Mouse (Mus musculus) liver, embryonic 11.5 days (tissue): Measurements from ENCODE around the gene Nalcn. TPM values are rescaled to one million over a fixed set of nuclear protein-coding genes. Genes with fewer than 3 reads are reported as not detected.

ENCODE experiments used
- ATAC-seq: fragments of 200-750 bp; cut with Nextera tagmentation; replicated peaks from 2 replicates; pipeline ENCODE4 v1.8.0; 2017; ENCODE audit warnings: moderate number of reproducible peaks, mild to moderate bottlenecking, moderate TSS enrichment, moderate library complexity; ENCODE audit not compliant: low FRiP score
- DNase-seq: peaks from one replicate; pipeline ENCODE4 v3.0.0-alpha.2; 2017; ENCODE audit warnings: low spot score
- H3K27ac ChIP-seq: fragments of 300-500 bp; sonication (generic); 2 replicates; pipeline ENCODE4 v1.5.1; 2014; ENCODE audit warnings: mild to moderate bottlenecking, low read depth, low read length, control low read depth
- H3K27me3 ChIP-seq: fragments of 300-500 bp; sonication (generic); replicated peaks from 2 replicates; pipeline ENCODE4 v1.6.1; 2014; ENCODE audit warnings: low read length, mixed read lengths; ENCODE audit not compliant: control insufficient read depth, insufficient read depth
- H3K36me3 ChIP-seq: fragments of 300-500 bp; sonication (generic); 2 replicates; pipeline ENCODE4 v1.6.1; 2014; ENCODE audit warnings: mild to moderate bottlenecking, low read length, moderate library complexity, mixed read lengths; ENCODE audit not compliant: control insufficient read depth, insufficient read depth
- H3K4me1 ChIP-seq: fragments of 300-500 bp; sonication (generic); replicated peaks from 2 replicates; pipeline ENCODE4 v1.6.1; 2014; ENCODE audit warnings: low read length, mixed read lengths; ENCODE audit not compliant: control insufficient read depth, insufficient read depth
- H3K4me2 ChIP-seq: fragments of 300-500 bp; sonication (generic); 2 replicates; pipeline ENCODE4 v1.6.1; 2014; ENCODE audit warnings: mild to moderate bottlenecking, control low read depth, moderate library complexity
- H3K4me3 ChIP-seq: fragments of 300-500 bp; sonication (generic); 2 replicates; pipeline ENCODE4 v1.5.1; 2014; ENCODE audit warnings: low read depth, low read length, control low read depth
- H3K9ac ChIP-seq: fragments of 300-500 bp; sonication (generic); 2 replicates; pipeline ENCODE4 v1.6.1; 2014; ENCODE audit warnings: low read depth, low read length, control low read depth
- H3K9me3 ChIP-seq: fragments of 300-500 bp; sonication (generic); 2 replicates; pipeline ENCODE4 v1.6.1; 2016; ENCODE audit warnings: low read length, inconsistent platforms, mixed read lengths; ENCODE audit not compliant: control insufficient read depth
- WGBS: fragments of 180-500 bp; shearing (Covaris S2); extraction: QIAGEN DNeasy Blood & Tissue Kit; methylation state at CpG from one replicate; pipeline ENCODE4 v1.1.7; 2014; 5-methylcytosine and 5-hydroxymethylcytosine counted together
- polyA plus RNA-seq: library from polyadenylated mRNA; unstranded; fragments of >200 nt; fragmentation: Nextera tagmentation; extraction: Ambion mirVana; gene quantifications from 2 replicates; pipeline ENCODE4 v1.2.1, GENCODE M21; 2014

Gene Nalcn
- polyA plus RNA-seq, 1 experiment from 2014 or later = 0.07 TPM

DNA sequence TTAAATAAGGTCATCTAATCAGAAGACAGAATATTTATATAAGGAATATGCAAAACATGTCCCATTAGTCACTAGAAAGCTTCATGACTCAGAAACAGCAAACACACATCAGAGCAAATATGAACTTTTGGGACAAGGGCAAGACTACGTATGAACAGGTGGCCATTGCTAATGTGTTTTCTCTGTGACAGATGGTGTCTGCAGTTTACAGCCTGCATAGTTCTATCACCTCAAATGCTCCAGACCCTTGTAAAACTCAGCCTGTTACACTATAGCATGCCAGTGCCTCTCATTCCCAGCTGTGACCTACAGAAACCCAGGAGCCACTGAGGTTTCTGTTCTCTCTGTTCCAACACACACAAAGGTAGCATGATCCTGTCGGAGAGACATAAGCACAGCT lies 91.3 kb downstream of the Nalcn start:
- Histone ChIP-seq H3K4me1 (no peaks in the 10 kb centered on the region), H3K27ac (no peak overlapping the region), H3K4me3 (no peak overlapping the region), H3K4me2 (no peak overlapping the region), H3K27me3 (no peaks in the 10 kb centered on the region), H3K36me3 (no peaks in the 10 kb centered on the region), H3K9ac (no peak overlapping the region), H3K9me3 (no peaks in the 10 kb centered on the region)
- DNase-seq (no peak), ATAC-seq (no peak)
- 76% methylated on average over 2 of the region's 2 CpGs for WGBS

DNA sequence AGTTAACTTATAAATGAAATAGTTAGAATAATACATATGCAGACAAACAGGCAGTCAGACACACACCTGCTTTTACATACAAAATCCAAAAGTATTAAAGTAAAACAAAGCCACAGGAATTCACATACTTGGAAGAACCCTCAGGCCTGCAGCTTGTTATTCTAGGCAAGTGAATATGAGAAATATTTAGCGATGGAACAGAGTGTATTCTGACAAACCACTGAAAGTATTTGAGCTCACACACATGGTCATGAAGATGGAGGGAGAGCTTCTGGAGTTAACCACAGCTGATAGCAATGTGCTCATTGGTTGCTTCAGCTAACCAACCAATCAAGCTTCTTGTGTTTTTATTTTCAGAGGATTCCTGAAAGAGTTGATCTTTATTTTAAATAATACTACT lies 93.9 kb downstream of the Nalcn start:
- H3K36me3 ChIP-seq = no peaks in the 10 kb centered on the region
- H3K4me3 ChIP-seq = no peak overlapping the region
- ATAC-seq (no peak), DNase-seq (no peak)
- 76% methylated on average over 1 of the region's 1 CpGs for WGBS
- H3K9ac ChIP-seq = no peak overlapping the region
- no peaks in the 10 kb centered on the region for H3K4me1 ChIP-seq
- no peak overlapping the region for H3K4me2 ChIP-seq
- no peak overlapping the region for H3K27ac ChIP-seq
- no peaks in the 10 kb centered on the region for H3K9me3 ChIP-seq
- H3K27me3 ChIP-seq = no peaks in the 10 kb centered on the region

GRCm38 (mm10) chr14:123531271-123531670 lies 95.7 kb downstream of the Nalcn start:
- Histone ChIP-seq H3K4me3 (no peak overlapping the region), H3K27ac (no peak overlapping the region), H3K36me3 (no peaks in the 10 kb centered on the region), H3K9ac (no peak overlapping the region), H3K27me3 (no peaks in the 10 kb centered on the region), H3K4me2 (no peak overlapping the region), H3K9me3 (no peaks in the 10 kb centered on the region), H3K4me1 (no peaks in the 10 kb centered on the region)
- 26% methylated on average over 1 of the region's 1 CpGs for WGBS
- no peak for ATAC-seq
- no peak for DNase-seq

- Histone ChIP-seq H3K27me3 (no peaks in the 10 kb centered on the region), H3K9ac (no peak overlapping the region), H3K9me3 (no peaks in the 10 kb centered on the region), H3K36me3 (no peaks in the 10 kb centered on the region), H3K4me3 (no peak overlapping the region), H3K4me2 (no peak overlapping the region), H3K4me1 (no peaks in the 10 kb centered on the region), H3K27ac (no peak overlapping the region)
- no peak for DNase-seq
- no peak for ATAC-seq
Measured at GRCm38 (mm10) chr14:123529143-123529542, 97.8 kb downstream of the Nalcn start.

GRCm38 (mm10) chr14:123513376-123514141 lies 113.4 kb downstream of the Nalcn start:
- Histone ChIP-seq H3K27me3 (no peaks in the 10 kb centered on the region), H3K4me2 (no peak overlapping the region), H3K27ac (no peak overlapping the region), H3K36me3 (no peaks in the 10 kb centered on the region), H3K4me3 (no peak overlapping the region), H3K9me3 (no peaks in the 10 kb centered on the region), H3K9ac (no peak overlapping the region), H3K4me1 (no peaks in the 10 kb centered on the region)
- DNase-seq (no peak), ATAC-seq (no peak)
- 48% methylated on average over 8 of the region's 8 CpGs for WGBS

GRCm38 (mm10) chr14:123512923-123513322 lies 114.0 kb downstream of the Nalcn start:
- Histone ChIP-seq H3K36me3 (no peaks in the 10 kb centered on the region), H3K27ac (no peak overlapping the region), H3K4me3 (no peak overlapping the region), H3K9me3 (no peaks in the 10 kb centered on the region), H3K9ac (no peak overlapping the region), H3K4me1 (no peaks in the 10 kb centered on the region), H3K4me2 (no peak overlapping the region), H3K27me3 (no peaks in the 10 kb centered on the region)
- no peak for ATAC-seq
- no peak for DNase-seq
- 85% methylated on average over 2 of the region's 2 CpGs for WGBS

DNA sequence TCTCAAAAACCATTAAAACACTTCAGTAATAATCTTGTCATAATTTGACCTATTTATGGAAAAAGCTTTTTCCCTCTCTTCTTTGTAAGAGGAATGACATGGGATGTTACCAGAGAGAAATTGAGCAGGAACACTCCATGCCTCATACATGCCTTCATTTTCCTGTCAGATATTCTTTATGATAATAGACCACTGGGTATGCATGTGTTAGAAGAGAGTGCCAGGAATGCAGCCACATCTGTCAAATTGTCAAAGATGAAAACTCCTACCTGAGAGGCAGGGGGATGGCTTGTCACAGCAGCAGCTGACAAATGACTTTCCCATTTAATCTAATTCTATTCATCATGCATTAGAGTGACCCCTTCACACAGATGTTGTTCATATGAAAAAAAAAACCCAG lies 131.4 kb downstream of the Nalcn start:
- Histone ChIP-seq H3K4me2 (no peak overlapping the region), H3K27me3 (no peaks in the 10 kb centered on the region), H3K9ac (no peak overlapping the region), H3K4me1 (no peaks in the 10 kb centered on the region), H3K4me3 (no peak overlapping the region), H3K36me3 (no peaks in the 10 kb centered on the region), H3K9me3 (no peaks in the 10 kb centered on the region), H3K27ac (no peak overlapping the region)
- no peak for DNase-seq
- no peak for ATAC-seq

DNA sequence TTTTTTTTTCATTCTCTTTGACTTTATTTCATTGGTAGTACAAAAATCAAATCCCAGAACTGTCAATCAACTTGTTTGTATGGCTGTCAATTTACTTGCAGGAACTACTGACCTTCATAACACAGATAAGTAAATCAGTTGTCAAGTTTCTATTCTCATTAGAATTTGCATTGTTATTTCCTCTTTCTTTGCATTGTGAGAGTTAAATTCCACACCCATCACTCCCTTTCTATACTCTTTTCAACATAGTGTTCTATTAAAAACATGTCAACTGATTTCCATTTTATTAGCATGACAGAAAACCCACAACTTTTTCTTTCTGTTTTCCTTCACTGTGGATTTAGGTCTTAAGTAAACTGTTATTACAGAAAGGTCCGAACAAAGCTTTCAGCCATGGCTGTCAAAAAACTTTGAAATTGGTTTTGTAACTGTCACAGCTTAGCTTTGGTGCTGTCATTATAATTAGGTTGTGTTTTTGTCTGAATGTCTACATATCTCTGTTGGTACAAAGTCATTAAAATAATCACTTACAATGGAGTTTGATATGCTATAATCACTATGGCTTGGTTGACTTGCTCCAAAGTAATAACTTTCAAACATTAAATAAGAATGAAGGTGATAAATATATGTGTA lies 138.3 kb downstream of the Nalcn start:
- Histone ChIP-seq H3K4me3 (no peak overlapping the region), H3K4me1 (no peaks in the 10 kb centered on the region), H3K36me3 (no peaks in the 10 kb centered on the region), H3K27me3 (no peaks in the 10 kb centered on the region), H3K9me3 (no peaks in the 10 kb centered on the region), H3K4me2 (no peak overlapping the region), H3K9ac (no peak overlapping the region), H3K27ac (no peak overlapping the region)
- ATAC-seq (no peak), DNase-seq (no peak)
- WGBS = 67% methylated on average over 1 of the region's 1 CpGs

DNA sequence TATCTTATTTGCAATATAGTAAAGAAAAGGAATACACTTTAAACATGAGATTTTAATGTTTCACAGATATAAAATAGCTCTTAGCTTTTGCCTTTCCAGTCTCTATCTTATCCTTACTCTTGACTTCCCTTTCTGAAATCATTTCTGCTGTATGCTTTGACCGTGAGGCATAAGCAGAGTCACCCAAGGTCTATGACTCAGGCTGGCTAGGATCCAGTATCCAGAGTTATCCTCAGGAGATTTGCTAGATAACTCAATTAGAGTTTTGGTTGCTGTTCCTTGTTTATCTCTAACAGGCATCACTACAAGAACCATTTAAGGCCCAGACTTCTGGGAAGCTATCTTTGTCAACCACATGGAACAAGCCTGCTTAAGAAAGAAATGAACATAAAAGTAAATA lies 164.9 kb downstream of the Nalcn start:
- no peak overlapping the region for H3K4me3 ChIP-seq
- no peaks in the 10 kb centered on the region for H3K9me3 ChIP-seq
- no peak for DNase-seq
- H3K36me3 ChIP-seq = no peaks in the 10 kb centered on the region
- H3K4me1 ChIP-seq = no peaks in the 10 kb centered on the region
- ATAC-seq = no peak
- no peaks in the 10 kb centered on the region for H3K27me3 ChIP-seq
- H3K4me2 ChIP-seq = no peak overlapping the region
- no peak overlapping the region for H3K27ac ChIP-seq
- 79% methylated on average over 1 of the region's 1 CpGs for WGBS
- no peak overlapping the region for H3K9ac ChIP-seq
